Mouse (Mus musculus) megakaryocyte, embryonic 14.5 days (primary cell): Measurements from ENCODE around the gene Sorl1. TPM values are rescaled to one million over a fixed set of nuclear protein-coding genes. Genes with fewer than 3 reads are reported as not detected.

Experiments
- H3K27me3 ChIP-seq: replicated peaks from 2 replicates; pipeline ENCODE3; 2012; ENCODE audit warnings: inconsistent platforms
- H3K36me3 ChIP-seq: replicated peaks from 2 replicates; pipeline ENCODE3; 2012; ENCODE audit warnings: low read length, inconsistent platforms, mixed read lengths
- H3K4me1 ChIP-seq: 2 replicates; pipeline ENCODE4 v1.6.1; 2012; ENCODE audit warnings: inconsistent platforms
- H3K4me3 ChIP-seq: replicated peaks from 2 replicates; pipeline ENCODE3; 2012; ENCODE audit warnings: moderate library complexity, mild to moderate bottlenecking, inconsistent platforms
- H3K9me3 ChIP-seq: 2 replicates; pipeline ENCODE4 v1.6.1; 2012; ENCODE audit warnings: inconsistent platforms
- FLI1 ChIP-seq: IDR thresholded peaks from 2 replicates; pipeline ENCODE4 v1.6.1; 2012; ENCODE audit warnings: low read length, inconsistent platforms, mixed read lengths
- GATA1 ChIP-seq: IDR thresholded peaks from 3 replicates; pipeline ENCODE4 v1.6.1; 2012; ENCODE audit warnings: mixed read lengths, low read length, inconsistent platforms, borderline replicate concordance
- polyA plus RNA-seq: library from polyadenylated mRNA; stranded (reverse); fragments of >175 nt; gene quantifications from 2 replicates; pipeline ENCODE4 v1.2.3, GENCODE M21; 2012; ENCODE audit warnings: low replicate concordance; ENCODE audit not compliant: insufficient read depth

The Sorl1 gene
- polyA plus RNA-seq, 1 experiment: 0.28 TPM

- H3K27me3 ChIP-seq: no peaks in the 10 kb centered on the region
- H3K36me3 ChIP-seq: no peaks in the 10 kb centered on the region
- H3K4me1 ChIP-seq: no peaks in the 10 kb centered on the region
- TF ChIP-seq GATA1 (no peak), FLI1 (no peak)
- no peak overlapping the region for H3K4me3 ChIP-seq
- no peaks in the 10 kb centered on the region for H3K9me3 ChIP-seq
Measured at GRCm38 (mm10) chr9:42109837-42110451, 14.2 kb downstream of the Sorl1 start.

DNA sequence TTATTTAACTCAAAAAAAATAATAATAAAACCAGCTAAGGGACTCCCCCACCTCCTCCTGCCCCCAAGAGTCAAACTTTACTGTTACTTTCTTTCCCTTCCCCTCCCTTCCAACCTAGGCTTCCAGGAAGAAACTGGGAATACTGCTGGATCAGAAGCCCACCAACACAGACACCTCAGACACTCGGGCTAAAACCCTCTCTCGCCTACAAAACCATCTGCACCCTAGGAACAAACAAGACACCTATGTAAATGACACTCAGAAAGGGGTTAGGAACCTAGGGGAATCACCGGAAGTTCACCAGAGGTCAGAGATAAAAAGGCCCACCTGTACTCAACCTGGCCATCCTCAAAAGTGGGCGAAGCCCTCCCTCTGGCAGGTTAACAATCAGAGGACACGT lies 15.0 kb downstream of the Sorl1 start:
- no peaks in the 10 kb centered on the region for H3K36me3 ChIP-seq
- H3K9me3 ChIP-seq: no peaks in the 10 kb centered on the region
- TF ChIP-seq FLI1 (no peak), GATA1 (no peak)
- no peak overlapping the region for H3K4me3 ChIP-seq
- no peaks in the 10 kb centered on the region for H3K27me3 ChIP-seq
- no peaks in the 10 kb centered on the region for H3K4me1 ChIP-seq

GRCm38 (mm10) chr9:42108369-42108951 lies 15.6 kb downstream of the Sorl1 start:
- H3K36me3 ChIP-seq: no peaks in the 10 kb centered on the region
- no peak for TF ChIP-seq GATA1
- no peak for TF ChIP-seq FLI1
- no peaks in the 10 kb centered on the region for H3K4me1 ChIP-seq

GRCm38 (mm10) chr9:42107062-42107461 lies 17.0 kb downstream of the Sorl1 start:
- H3K36me3 ChIP-seq: no peaks in the 10 kb centered on the region
- TF ChIP-seq FLI1 (no peak), GATA1 (no peak)
- no peak overlapping the region for H3K4me3 ChIP-seq
- no peaks in the 10 kb centered on the region for H3K27me3 ChIP-seq
- no peaks in the 10 kb centered on the region for H3K9me3 ChIP-seq
- H3K4me1 ChIP-seq: no peaks in the 10 kb centered on the region

More at GRCm38 (mm10) chr9:42108369-42108951, 15.6 kb downstream of the Sorl1 start:
- H3K27me3 ChIP-seq: no peaks in the 10 kb centered on the region
- H3K4me3 ChIP-seq: no peak overlapping the region
- H3K9me3 ChIP-seq: no peaks in the 10 kb centered on the region

- no peaks in the 10 kb centered on the region for H3K36me3 ChIP-seq
- H3K27me3 ChIP-seq: no peaks in the 10 kb centered on the region
- H3K4me3 ChIP-seq: no peak overlapping the region
- H3K4me1 ChIP-seq: no peaks in the 10 kb centered on the region
- no peak for TF ChIP-seq GATA1
- no peak for TF ChIP-seq FLI1
- no peaks in the 10 kb centered on the region for H3K9me3 ChIP-seq
Measured at GRCm38 (mm10) chr9:42106305-42106704, 17.8 kb downstream of the Sorl1 start.

DNA sequence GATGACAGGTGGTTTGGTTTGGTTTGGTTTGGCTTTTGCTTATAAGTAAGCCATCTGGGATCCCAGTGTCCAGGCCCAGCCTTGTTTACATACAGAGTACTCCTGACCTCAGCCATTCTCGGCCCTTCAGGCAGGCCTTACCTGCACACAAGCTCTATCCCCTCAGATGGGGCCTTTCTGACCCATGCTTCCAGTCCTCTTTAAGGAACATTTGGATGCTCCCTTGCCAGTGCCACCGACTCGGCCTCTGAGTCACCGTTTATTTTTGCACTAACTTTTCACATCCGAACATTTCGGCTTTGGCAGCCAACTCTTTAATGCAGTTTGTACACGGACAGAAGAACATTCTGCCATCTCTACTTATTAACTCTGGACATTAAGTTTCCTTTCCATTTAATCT lies 20.6 kb downstream of the Sorl1 start:
- TF ChIP-seq GATA1: no peak
- H3K4me3 ChIP-seq: no peak overlapping the region

DNA sequence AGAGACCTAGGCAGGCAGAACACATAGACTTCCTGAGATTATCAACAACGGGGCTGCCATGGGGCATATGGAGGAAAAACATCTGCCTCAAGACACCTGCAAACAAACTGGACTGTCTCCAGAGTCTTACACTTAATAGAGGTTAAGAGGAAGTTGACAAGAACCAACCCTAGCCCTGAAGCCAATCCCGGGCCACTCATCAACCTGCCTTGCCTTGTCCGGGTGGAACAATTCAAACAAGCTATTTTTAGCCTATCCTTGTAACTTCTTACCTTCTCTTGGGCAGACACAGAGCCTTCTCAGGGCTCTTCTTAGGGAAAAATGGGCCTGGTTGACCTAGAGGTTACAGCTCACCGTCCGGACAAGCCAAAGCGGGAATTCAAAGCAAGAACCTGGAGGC lies 22.1 kb downstream of the Sorl1 start:
- Histone ChIP-seq H3K27me3 (no peaks in the 10 kb centered on the region), H3K36me3 (no peaks in the 10 kb centered on the region), H3K4me3 (no peak overlapping the region), H3K4me1 (peaks cover 4% of the 10 kb centered on the region; the same call in 1 of the 2 replicates), H3K9me3 (no peaks in the 10 kb centered on the region)
- TF ChIP-seq GATA1: no peak
- TF ChIP-seq FLI1: no peak

More for the DNA sequence above, 20.6 kb downstream of the Sorl1 start:
- no peaks in the 10 kb centered on the region for H3K36me3 ChIP-seq
- H3K4me1 ChIP-seq: no peaks in the 10 kb centered on the region
- H3K27me3 ChIP-seq: no peaks in the 10 kb centered on the region
- H3K9me3 ChIP-seq: no peaks in the 10 kb centered on the region

DNA sequence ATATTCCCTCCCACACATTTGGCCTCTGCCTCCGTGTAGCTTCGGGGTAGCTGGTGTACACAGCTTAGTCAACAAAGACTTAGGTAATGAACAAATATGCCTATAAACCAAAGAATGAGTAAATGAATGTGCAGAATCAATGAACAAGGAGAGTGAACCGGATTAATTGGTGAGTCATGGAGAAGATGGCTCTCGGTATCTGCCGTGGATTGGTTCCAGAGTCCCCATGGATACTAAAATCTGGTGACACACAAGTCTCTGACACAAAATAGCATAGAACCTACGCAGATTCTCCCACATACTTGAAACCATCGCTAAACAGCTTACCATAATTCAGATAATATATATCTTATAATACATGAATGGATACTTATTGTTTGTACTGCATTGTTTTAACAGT lies 22.8 kb downstream of the Sorl1 start:
- H3K4me1 ChIP-seq: peaks cover 9% of the 10 kb centered on the region; the same call in 1 of the 2 replicates
- TF ChIP-seq FLI1 (no peak), GATA1 (no peak)
- H3K9me3 ChIP-seq: no peaks in the 10 kb centered on the region
- H3K27me3 ChIP-seq: no peaks in the 10 kb centered on the region
- no peak overlapping the region for H3K4me3 ChIP-seq
- H3K36me3 ChIP-seq: no peaks in the 10 kb centered on the region

GRCm38 (mm10) chr9:42100618-42101210 lies 23.4 kb downstream of the Sorl1 start:
- Histone ChIP-seq H3K27me3 (no peaks in the 10 kb centered on the region), H3K36me3 (no peaks in the 10 kb centered on the region), H3K9me3 (no peaks in the 10 kb centered on the region), H3K4me1 (peaks cover 9% of the 10 kb centered on the region; the same call in 1 of the 2 replicates), H3K4me3 (no peak overlapping the region)
- no peak for TF ChIP-seq FLI1
- TF ChIP-seq GATA1: no peak

DNA sequence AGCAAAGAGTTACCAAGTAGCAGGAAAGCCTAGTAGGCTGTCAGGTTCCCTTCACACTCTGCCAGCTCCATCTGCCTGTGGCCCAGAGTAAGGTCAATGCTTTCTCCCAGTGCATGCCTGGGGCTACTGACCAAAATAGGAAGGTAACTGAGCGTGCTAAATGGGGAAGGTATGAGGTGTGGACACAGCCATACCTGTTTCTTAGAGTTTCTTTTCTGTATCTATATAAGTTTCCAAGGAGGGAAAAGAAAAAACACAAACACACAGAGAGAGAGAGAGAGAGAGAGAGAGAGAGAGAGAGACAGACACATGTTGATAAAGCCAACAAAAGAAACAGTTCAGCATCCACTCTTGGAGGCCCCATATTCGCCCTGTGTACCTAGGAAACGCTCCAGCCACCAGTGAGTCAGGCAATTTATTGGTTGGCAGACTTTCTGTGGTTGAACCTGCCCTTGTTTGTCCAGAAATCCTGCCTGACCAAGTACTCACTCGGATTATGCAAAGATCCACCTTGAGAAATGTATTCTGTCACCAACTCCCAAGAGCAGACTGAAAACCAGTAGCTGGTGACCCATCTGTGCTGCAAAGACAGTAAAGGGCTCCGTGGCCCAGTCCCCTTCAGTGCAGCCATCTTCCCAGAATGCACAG lies 25.5 kb downstream of the Sorl1 start:
- H3K9me3 ChIP-seq: no peaks in the 10 kb centered on the region
- H3K4me1 ChIP-seq: peaks cover 9% of the 10 kb centered on the region; the same call in 1 of the 2 replicates
- H3K4me3 ChIP-seq: no peak overlapping the region
- no peaks in the 10 kb centered on the region for H3K27me3 ChIP-seq
- H3K36me3 ChIP-seq: no peaks in the 10 kb centered on the region
- TF ChIP-seq GATA1 (no peak), FLI1 (no peak)
